In the genomic region with DNA sequence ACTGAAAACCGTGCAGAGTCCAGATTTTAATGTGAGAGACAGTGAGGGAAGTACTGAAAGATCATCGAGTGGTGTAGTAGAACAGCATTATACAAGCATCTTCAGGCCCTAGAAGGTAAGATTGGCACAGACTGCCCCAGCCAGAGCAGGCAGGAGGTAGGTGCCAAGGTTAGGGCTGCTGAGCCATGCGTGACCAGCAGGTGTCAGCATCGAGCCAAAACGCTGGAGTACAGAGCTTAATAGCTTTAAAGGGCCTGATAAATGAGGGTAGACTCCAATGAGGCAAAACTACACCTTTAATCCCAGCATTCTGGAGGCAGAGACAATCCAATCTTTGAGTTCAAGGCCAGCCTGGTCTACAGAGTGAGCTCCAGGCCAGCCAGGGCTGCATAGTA, we compare ENCODE assay signal across 8 mouse cellular contexts. TPM values are rescaled to one million over a fixed set of nuclear protein-coding genes. Genes with fewer than 3 reads are reported as not detected.
DNase-seq lines count a peak whose midpoint lies in the region; ATAC-seq lines count a peak whose summit lies in the region.

No protein-coding gene starts in this region.

- peaks cover 8% of the 10 kb centered on the region; the same call in 1 of the 2 replicates for H3K36me3 ChIP-seq in hindbrain, embryonic 16.5 days (ENCODE audit: control insufficient read depth, insufficient read depth, low read length)
- no peaks in the 10 kb centered on the region; the same call in 1 of the 2 replicates for H3K36me3 ChIP-seq in macrophage (ENCODE audit: inconsistent target)

- peak; percentile 69; the same call in 1 of the 2 replicates for ATAC-seq in hindbrain, embryonic 16.5 days

- no peak overlapping the region for H3K4me3 ChIP-seq in hindbrain, embryonic 16.5 days (ENCODE audit: low read length)
- peak overlapping the region; percentile 71; the same call in 1 of the 2 replicates for H3K4me3 ChIP-seq in macrophage (ENCODE audit: inconsistent target)

- H3K9ac ChIP-seq in hindbrain, embryonic 16.5 days (ENCODE audit: low read depth, low read length): no peak overlapping the region

- H3K27me3 ChIP-seq in hindbrain, embryonic 16.5 days (replicated peaks; ENCODE audit: control insufficient read depth, insufficient read depth, low read length): no peaks in the 10 kb centered on the region

- no peak overlapping the region for H3K4me2 ChIP-seq in hindbrain, embryonic 16.5 days (ENCODE audit: low read length)

- peak; percentile 50 for DNase-seq in Muller cell, postnatal 12 days (ENCODE audit: inconsistent ontology term)
- peak; percentile 94 for DNase-seq in cerebellum, adult 9-10 months
- DNase-seq in frontal cortex, adult 2 months (ENCODE audit: extremely low spot score in 1 of 2, low spot score in 1 of 2): peak; percentile 58 to 94
- DNase-seq in left cerebral cortex, adult 11 months (ENCODE audit: low spot score): peak; percentile 74
- DNase-seq in retina, postnatal 7 days (ENCODE audit: low read depth, low spot score): peak; percentile 75
- DNase-seq in urinary bladder, adult 18-20 months (ENCODE audit: low spot score in 2 of 2): peak; percentile 74 to 84

- 6% methylated on average over 5 of the region's 5 CpGs for WGBS in hindbrain, embryonic 16.5 days
- WGBS in macrophage (ENCODE audit: missing documents): 0% methylated on average over 5 of the region's 5 CpGs

- H3K4me1 ChIP-seq in hindbrain, embryonic 16.5 days (ENCODE audit: control insufficient read depth, insufficient read depth, low read depth, low read length): no peaks in the 10 kb centered on the region

- peaks cover 41% of the 10 kb centered on the region for H3K79me2 ChIP-seq in macrophage (ENCODE audit: inconsistent target)

- no peak overlapping the region for H3K27ac ChIP-seq in hindbrain, embryonic 16.5 days (ENCODE audit: low read depth, low read length)
- H3K27ac ChIP-seq in macrophage: peak overlapping the region; percentile 90; the same call in 1 of the 2 replicates

- H3K9me3 ChIP-seq in hindbrain, embryonic 16.5 days (ENCODE audit: control insufficient read depth, low read length): no peaks in the 10 kb centered on the region

RNA-seq across cellular contexts. Expression of a gene that starts 0.5 kb away (rescaled TPM):
- polyA plus RNA-seq in frontal cortex, adult 2 months (2012; rRNA removed): 4.0 and 5.9 TPM in 2 replicates
- 3.0 and 3.3 TPM in 2 replicates for polyA plus RNA-seq in hindbrain, embryonic 16.5 days (2015; fragmentation: Nextera tagmentation; extraction: Ambion mirVana)
- total RNA-seq in macrophage (2018; cell fraction: chromatin; rRNA removed): 10 to 100 TPM in 25 of 26 experiments, 1 to 10 TPM in 1; 8.2 to 59.4 (median 20.7) TPM
- 100 to 1,000 TPM in 16 of 26 experiments, 10 to 100 TPM in 10; 31.6 to 166 (median 120) TPM for total RNA-seq in macrophage (2018; cell fraction: cytosol; rRNA removed)
- total RNA-seq in macrophage (2018; cell fraction: nucleus; rRNA removed): 10 to 100 TPM; 19.5 to 81.9 (median 34.4) TPM
- polyA plus RNA-seq in macrophage (2018): 63.7 to 188 TPM (median 64.6 TPM) in 3 replicates

RNA-seq across cellular contexts. Expression of a gene that starts 8.7 kb away (rescaled TPM):
- polyA plus RNA-seq in frontal cortex, adult 2 months (2012; rRNA removed): 20.2 and 21.2 TPM in 2 replicates
- polyA plus RNA-seq in hindbrain, embryonic 16.5 days (2015; fragmentation: Nextera tagmentation; extraction: Ambion mirVana): 51.9 and 52.3 TPM in 2 replicates
- total RNA-seq in macrophage (2018; cell fraction: chromatin; rRNA removed): 1 to 10 TPM in 18 of 26 experiments, under 1 TPM in 5, not detected in 3; 0.29 to 8.3 (median 2.8) TPM
- 1 to 10 TPM; 1.3 to 8.3 (median 6.0) TPM for total RNA-seq in macrophage (2018; cell fraction: cytosol; rRNA removed)
- total RNA-seq in macrophage (2018; cell fraction: nucleus; rRNA removed): 10 to 100 TPM in 4 of 26 experiments, 1 to 10 TPM in 21, under 1 TPM in 1; 0.76 to 12.4 (median 4.7) TPM
- polyA plus RNA-seq in macrophage (2018): 3.6 to 5.0 TPM (median 5.0 TPM) in 3 replicates

RNA-seq across cellular contexts. Expression of a gene that starts 8.8 kb away (rescaled TPM):
- polyA plus RNA-seq in frontal cortex, adult 2 months (2012; rRNA removed): 118 and 124 TPM in 2 replicates
- polyA plus RNA-seq in hindbrain, embryonic 16.5 days (2015; fragmentation: Nextera tagmentation; extraction: Ambion mirVana): 83.2 and 83.6 TPM in 2 replicates
- 100 to 1,000 TPM in 2 of 26 experiments, 10 to 100 TPM in 24; 25.3 to 107 (median 69.8) TPM for total RNA-seq in macrophage (2018; cell fraction: chromatin; rRNA removed)
- 10 to 100 TPM; 16.7 to 49.0 (median 36.7) TPM for total RNA-seq in macrophage (2018; cell fraction: cytosol; rRNA removed)
- 100 to 1,000 TPM in 2 of 26 experiments, 10 to 100 TPM in 24; 33.6 to 120 (median 51.4) TPM for total RNA-seq in macrophage (2018; cell fraction: nucleus; rRNA removed)
- polyA plus RNA-seq in macrophage (2018): 24.9 to 62.9 TPM (median 34.6 TPM) in 3 replicates

RNA-seq across cellular contexts. Expression of a gene that starts 17.6 kb away (rescaled TPM):
- polyA plus RNA-seq in frontal cortex, adult 2 months (2012; rRNA removed): 34.6 and 35.8 TPM in 2 replicates
- 15.2 and 21.8 TPM in 2 replicates for polyA plus RNA-seq in hindbrain, embryonic 16.5 days (2015; fragmentation: Nextera tagmentation; extraction: Ambion mirVana)
- 1 to 10 TPM in 16 of 26 experiments, under 1 TPM in 9, not detected in 1; 0.29 to 5.5 (median 1.4) TPM for total RNA-seq in macrophage (2018; cell fraction: chromatin; rRNA removed)
- 1 to 10 TPM in 1 of 26 experiments, under 1 TPM in 25; 0.07 to 1.1 (median 0.33) TPM for total RNA-seq in macrophage (2018; cell fraction: cytosol; rRNA removed)
- 1 to 10 TPM in 7 of 26 experiments, under 1 TPM in 19; 0.17 to 4.9 (median 0.61) TPM for total RNA-seq in macrophage (2018; cell fraction: nucleus; rRNA removed)
- 0.09 to 0.48 TPM in 2 of 3 replicates, not detected in the other for polyA plus RNA-seq in macrophage (2018)

RNA-seq across cellular contexts. Expression of a gene that starts 18.3 kb away (rescaled TPM):
- 0.98 and 2.4 TPM in 2 replicates for polyA plus RNA-seq in frontal cortex, adult 2 months (2012; rRNA removed)
- 0.98 and 1.7 TPM in 2 replicates for polyA plus RNA-seq in hindbrain, embryonic 16.5 days (2015; fragmentation: Nextera tagmentation; extraction: Ambion mirVana)
- 1 to 10 TPM in 8 of 26 experiments, under 1 TPM in 5, not detected in 13; 0.66 to 2.5 (median 1.2) TPM for total RNA-seq in macrophage (2018; cell fraction: chromatin; rRNA removed)
- under 1 TPM in 1 of 26 experiments, not detected in 25; 0.28 TPM for total RNA-seq in macrophage (2018; cell fraction: cytosol; rRNA removed)
- 1 to 10 TPM in 6 of 26 experiments, under 1 TPM in 3, not detected in 17; 0.48 to 1.9 (median 1.1) TPM for total RNA-seq in macrophage (2018; cell fraction: nucleus; rRNA removed)
- not detected in 3 replicates for polyA plus RNA-seq in macrophage (2018)
